24 mouse cellular contexts compared by ENCODE assay signal in the genomic region with DNA sequence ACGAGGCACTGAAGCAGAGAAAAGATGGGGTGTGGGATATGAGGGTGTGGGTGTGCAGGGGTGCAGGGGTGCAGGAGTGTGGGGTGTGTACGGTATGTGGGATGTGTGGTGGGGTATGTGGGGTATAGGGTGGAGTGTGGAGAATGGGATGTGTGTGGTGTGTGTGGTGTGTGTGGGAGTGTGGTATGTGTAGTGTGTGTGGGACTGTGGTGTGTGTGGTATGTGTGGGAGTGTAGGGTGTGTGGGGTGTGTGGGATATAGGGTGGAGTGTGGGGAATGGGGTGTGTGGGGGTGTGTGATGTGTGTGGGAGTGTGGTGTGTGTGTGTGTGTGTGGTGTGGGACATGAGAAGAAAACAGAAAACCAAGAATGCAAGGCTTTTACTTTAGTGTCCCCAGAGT. TPM values are rescaled to one million over a fixed set of nuclear protein-coding genes. Genes with fewer than 3 reads are reported as not detected.
"Had no signal": no experiment of that assay in that cellular context is flagged by ENCODE, and none has a peak within 500 bp of the region (broad histone marks: within the 10 kb centered on the region; RNA-seq: fewer than 3 reads in every experiment).

No protein-coding gene starts in this region.

- H3K36me3 ChIP-seq: limb, embryonic 15.5 days; liver, embryonic 12.5 days; liver, embryonic 15.5 days; midbrain, embryonic 12.5 days; midbrain, embryonic 15.5 days; neural tube, embryonic 12.5 days; neural tube, embryonic 15.5 days had no signal

- ATAC-seq: liver, embryonic 12.5 days; midbrain, embryonic 15.5 days had no signal

- H3K9me3 ChIP-seq: limb, embryonic 15.5 days; liver, embryonic 12.5 days; liver, embryonic 15.5 days; midbrain, embryonic 12.5 days; midbrain, embryonic 15.5 days; neural tube, embryonic 12.5 days; neural tube, embryonic 15.5 days had no signal

- H3K27me3 ChIP-seq: limb, embryonic 15.5 days; liver, embryonic 12.5 days; liver, embryonic 15.5 days; midbrain, embryonic 12.5 days; midbrain, embryonic 15.5 days; neural tube, embryonic 12.5 days; neural tube, embryonic 15.5 days had no signal

- H3K9ac ChIP-seq: limb, embryonic 15.5 days; liver, embryonic 12.5 days; liver, embryonic 15.5 days; midbrain, embryonic 12.5 days; midbrain, embryonic 15.5 days; neural tube, embryonic 12.5 days; neural tube, embryonic 15.5 days had no signal

- H3K4me2 ChIP-seq: limb, embryonic 15.5 days; liver, embryonic 12.5 days; liver, embryonic 15.5 days; midbrain, embryonic 12.5 days; midbrain, embryonic 15.5 days; neural tube, embryonic 12.5 days; neural tube, embryonic 15.5 days had no signal

- H3K27ac ChIP-seq: limb, embryonic 15.5 days; liver, embryonic 12.5 days; liver, embryonic 15.5 days; macrophage; midbrain, embryonic 12.5 days; midbrain, embryonic 15.5 days; neural tube, embryonic 12.5 days; neural tube, embryonic 15.5 days; stomach, postnatal 0 days had no signal

- DNase-seq: kidney, adult 2 months; kidney, postnatal 14 days; kidney, postnatal 4 days; lung, adult 18-20 months; lung, postnatal 14 days; right cerebral cortex, adult 18-20 months; right cerebral cortex, postnatal 14 days; right cerebral cortex, postnatal 4 days; thymus, adult 2 months; thymus, postnatal 14 days; thymus, postnatal 4 days had no signal

- H3K4me3 ChIP-seq: limb, embryonic 15.5 days; liver, embryonic 12.5 days; liver, embryonic 15.5 days; midbrain, embryonic 12.5 days; midbrain, embryonic 15.5 days; neural tube, embryonic 12.5 days; neural tube, embryonic 15.5 days had no signal

- H3K4me1 ChIP-seq: limb, embryonic 15.5 days; liver, embryonic 12.5 days; liver, embryonic 15.5 days; midbrain, embryonic 12.5 days; midbrain, embryonic 15.5 days; neural tube, embryonic 12.5 days; neural tube, embryonic 15.5 days had no signal

RNA-seq across cellular contexts. Expression of a gene that starts 14.3 kb away (rescaled TPM):
- polyA plus RNA-seq: kidney, adult 2 months; kidney, embryonic 14.5 days; limb, embryonic 11.5 days; limb, embryonic 15.5 days; liver, embryonic 12.5 days; liver, embryonic 15.5 days; lung, embryonic 16.5 days; macrophage; midbrain, embryonic 12.5 days; midbrain, embryonic 15.5 days; neural tube, embryonic 12.5 days; neural tube, embryonic 15.5 days; stomach, embryonic 14.5 days; stomach, postnatal 0 days; thymus, adult 2 months had no signal
